Mouse (Mus musculus) megakaryocyte, adult 5-6 weeks (primary cell): ENCODE data around the gene Tubg1. TPM values are rescaled to one million over a fixed set of nuclear protein-coding genes. Genes with fewer than 3 reads are reported as not detected.

Experiments
- ATAC-seq: 2 replicates; pipeline ENCODE4 v1.8.0; 2016; ENCODE audit warnings: mild to moderate bottlenecking, inconsistent platforms; ENCODE audit not compliant: poor library complexity, severe bottlenecking
- total RNA-seq, 2 experiments: library from RNA; stranded (forward) in 1 of 2; stranded (reverse) in 1 of 2; fragments of 153-499, 151-499 nt in 1 of 2; fragments of 221-1000, 200-1000 nt in 1 of 2; gene quantifications; 2 replicates each; pipeline versions ENCODE4 v1.2.3 to v1.2.4; 2015 to 2017

The Tubg1 gene
- total RNA-seq, 2 experiments from 2014 or later = 14.5 to 32.2 TPM

GRCm38 (mm10) chr11:101175636-101176116 lies 55.9 kb downstream of the Tubg1 start:
- ATAC-seq = no peak

Other genes starting within 250 kb of the Tubg1 start
- gene Stat3, start 180.4 kb upstream of the Tubg1 start, total RNA-seq (2015) = 61.5 and 79.5 TPM in 2 replicates
- 103 and 184 TPM in 2 replicates for gene Stat3, start 180.4 kb upstream of the Tubg1 start, total RNA-seq (2017)
- not detected in 2 replicates for gene Cavin1, start 149.1 kb upstream of the Tubg1 start, total RNA-seq (2015)
- gene Cavin1, start 149.1 kb upstream of the Tubg1 start, total RNA-seq (2017) = 0.15 TPM in 1 of 2 replicates, not detected in the other
- 40.2 and 42.9 TPM in 2 replicates for gene Atp6v0a1, start 110.5 kb upstream of the Tubg1 start, total RNA-seq (2015)
- 35.2 and 46.1 TPM in 2 replicates for gene Atp6v0a1, start 110.5 kb upstream of the Tubg1 start, total RNA-seq (2017)
- 7.2 and 7.9 TPM in 2 replicates for gene Naglu, start 49.9 kb upstream of the Tubg1 start, total RNA-seq (2015)
- gene Naglu, start 49.9 kb upstream of the Tubg1 start, total RNA-seq (2017) = 8.9 and 9.1 TPM in 2 replicates
- 0.11 and 0.45 TPM in 2 replicates for gene Hsd17b1, start 41.5 kb upstream of the Tubg1 start, total RNA-seq (2015)
- 0.29 TPM in 1 of 2 replicates, not detected in the other for gene Hsd17b1, start 41.5 kb upstream of the Tubg1 start, total RNA-seq (2017)
- 10.6 and 13.1 TPM in 2 replicates for gene Coasy, start 37.4 kb upstream of the Tubg1 start, total RNA-seq (2015)
- 11.4 and 15.8 TPM in 2 replicates for gene Coasy, start 37.4 kb upstream of the Tubg1 start, total RNA-seq (2017)
- 62.7 and 64.8 TPM in 2 replicates for gene Mlx, start 32.7 kb upstream of the Tubg1 start, total RNA-seq (2015)
- 79.3 and 96.0 TPM in 2 replicates for gene Mlx, start 32.7 kb upstream of the Tubg1 start, total RNA-seq (2017)
- 11.5 and 14.9 TPM in 2 replicates for gene Psmc3ip, start 24.5 kb upstream of the Tubg1 start, total RNA-seq (2015)
- 21.3 and 24.1 TPM in 2 replicates for gene Psmc3ip, start 24.5 kb upstream of the Tubg1 start, total RNA-seq (2017)
- gene Retreg3, start within 50 bp of the Tubg1 start, total RNA-seq (2015) = 15.9 and 17.2 TPM in 2 replicates
- gene Retreg3, start within 50 bp of the Tubg1 start, total RNA-seq (2017) = 48.1 and 53.1 TPM in 2 replicates
- gene Tubg2, start 36.0 kb downstream of the Tubg1 start, total RNA-seq (2015) = not detected in 2 replicates
- not detected in 2 replicates for gene Tubg2, start 36.0 kb downstream of the Tubg1 start, total RNA-seq (2017)
- not detected in 2 replicates for gene Cntnap1, start 50.6 kb downstream of the Tubg1 start, total RNA-seq (2015)
- gene Cntnap1, start 50.6 kb downstream of the Tubg1 start, total RNA-seq (2017) = 0.07 TPM in 1 of 2 replicates, not detected in the other
- gene Plekhh3, start 51.4 kb downstream of the Tubg1 start, total RNA-seq (2015) = 0.96 and 1.6 TPM in 2 replicates
- 1.8 and 3.8 TPM in 2 replicates for gene Plekhh3, start 51.4 kb downstream of the Tubg1 start, total RNA-seq (2017)
- 0.11 TPM in 1 of 2 replicates, not detected in the other for gene Ccr10, start 55.5 kb downstream of the Tubg1 start, total RNA-seq (2015)
- 0.07 and 0.37 TPM in 2 replicates for gene Ccr10, start 55.5 kb downstream of the Tubg1 start, total RNA-seq (2017)
- 20.0 and 20.8 TPM in 2 replicates for gene Ezh1, start 106.5 kb downstream of the Tubg1 start, total RNA-seq (2015)
- 20.0 and 20.1 TPM in 2 replicates for gene Ezh1, start 106.5 kb downstream of the Tubg1 start, total RNA-seq (2017)
- not detected in 2 replicates for gene Ramp2, start 126.1 kb downstream of the Tubg1 start, total RNA-seq (2015)
- gene Ramp2, start 126.1 kb downstream of the Tubg1 start, total RNA-seq (2017) = not detected in 2 replicates
- gene Vps25, start 133.8 kb downstream of the Tubg1 start, total RNA-seq (2015) = 169 and 184 TPM in 2 replicates
- 54.6 and 55.7 TPM in 2 replicates for gene Vps25, start 133.8 kb downstream of the Tubg1 start, total RNA-seq (2017)
- 0.27 TPM in 1 of 2 replicates, not detected in the other for gene Wnk4, start 140.6 kb downstream of the Tubg1 start, total RNA-seq (2015)
- gene Wnk4, start 140.6 kb downstream of the Tubg1 start, total RNA-seq (2017) = 0.15 TPM in 1 of 2 replicates, not detected in the other
- 1.2 and 1.6 TPM in 2 replicates for gene Cntd1, start 159.1 kb downstream of the Tubg1 start, total RNA-seq (2015)
- gene Cntd1, start 159.1 kb downstream of the Tubg1 start, total RNA-seq (2017) = 1.7 TPM in 2 replicates
- 69.8 and 71.2 TPM in 2 replicates for gene Coa3, start 159.2 kb downstream of the Tubg1 start, total RNA-seq (2015)
- 23.2 and 33.6 TPM in 2 replicates for gene Coa3, start 159.2 kb downstream of the Tubg1 start, total RNA-seq (2017)
- 62.2 and 68.0 TPM in 2 replicates for gene Becn1, start 182.3 kb downstream of the Tubg1 start, total RNA-seq (2015)
- gene Becn1, start 182.3 kb downstream of the Tubg1 start, total RNA-seq (2017) = 129 and 168 TPM in 2 replicates
- 90.6 and 116 TPM in 2 replicates for gene Psme3, start 196.3 kb downstream of the Tubg1 start, total RNA-seq (2015)
- 62.1 and 91.5 TPM in 2 replicates for gene Psme3, start 196.3 kb downstream of the Tubg1 start, total RNA-seq (2017)
- 0.98 and 2.1 TPM in 2 replicates for gene Aoc2, start 205.1 kb downstream of the Tubg1 start, total RNA-seq (2015)
- 0.95 and 1.4 TPM in 2 replicates for gene Aoc2, start 205.1 kb downstream of the Tubg1 start, total RNA-seq (2017)
- 0.05 TPM in 1 of 2 replicates, not detected in the other for gene Aoc3, start 210.7 kb downstream of the Tubg1 start, total RNA-seq (2015)
- gene Aoc3, start 210.7 kb downstream of the Tubg1 start, total RNA-seq (2017) = not detected in 2 replicates
- gene G6pc, start 247.6 kb downstream of the Tubg1 start, total RNA-seq (2015) = not detected in 2 replicates
- gene G6pc, start 247.6 kb downstream of the Tubg1 start, total RNA-seq (2017) = not detected in 2 replicates